Mouse (Mus musculus): ENCODE results near the gene Hrh2.

The Hrh2 gene

DNA sequence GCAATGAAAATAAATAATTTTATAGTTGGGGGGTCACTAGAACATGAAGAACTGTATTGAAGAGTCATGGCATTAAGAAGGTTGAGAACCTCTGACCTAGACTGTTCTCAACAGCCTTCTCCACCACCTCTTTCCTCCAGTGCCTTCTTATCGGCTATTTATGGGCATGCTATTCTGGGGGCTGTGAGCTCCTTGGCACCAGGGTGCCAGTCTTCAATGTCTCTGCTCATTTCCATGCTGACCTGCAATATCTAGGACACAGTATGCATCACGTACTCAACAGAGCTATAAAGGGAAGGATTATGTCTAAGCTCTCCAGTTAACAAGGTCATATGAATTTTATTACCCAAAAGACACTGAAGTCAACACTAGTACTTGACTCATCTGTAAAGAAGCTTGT is 14.6 kb upstream of the Hrh2 start:
- DNase-seq = no peak

DNA sequence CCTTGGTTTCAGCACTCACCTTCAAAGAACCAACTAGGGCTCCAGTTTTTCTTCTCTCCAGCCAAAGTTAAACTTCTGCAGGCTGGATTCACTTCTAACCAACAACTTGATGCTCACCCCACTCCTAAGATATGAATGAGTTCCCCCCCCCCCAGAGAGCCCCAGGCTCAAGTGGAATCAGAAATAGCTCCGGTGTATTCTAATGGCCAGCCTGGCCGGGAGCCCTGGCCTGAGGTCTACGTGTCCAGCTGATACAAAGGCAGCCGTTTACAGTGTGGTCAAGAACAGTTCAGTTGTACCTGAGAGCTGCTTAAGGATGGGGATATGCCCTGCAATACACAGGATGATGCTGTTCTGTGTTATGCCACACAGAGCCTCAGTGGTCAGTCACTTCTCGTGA is 13.3 kb upstream of the Hrh2 start:
- no peak for DNase-seq

DNA sequence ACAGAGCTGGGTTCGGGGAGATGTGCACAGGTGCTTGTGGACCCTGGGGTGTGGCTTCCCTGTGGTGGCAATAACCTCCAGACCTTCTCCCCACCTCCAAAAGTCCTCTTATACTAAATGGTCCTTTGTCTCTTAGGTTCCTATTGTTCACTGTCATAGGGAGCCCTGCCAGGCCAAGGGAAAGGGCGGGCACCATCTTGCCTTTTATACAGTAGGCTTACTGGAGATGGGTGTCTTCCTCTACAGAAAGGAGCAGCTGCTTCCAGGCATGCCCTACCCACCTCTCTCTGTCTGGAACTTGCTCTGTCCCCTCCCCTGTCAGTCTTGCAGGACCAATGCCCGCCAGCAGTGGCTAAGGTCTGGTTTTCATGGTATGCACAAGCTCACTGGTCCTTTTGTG is 12.0 kb upstream of the Hrh2 start:
- DNase-seq = no peak

DNA sequence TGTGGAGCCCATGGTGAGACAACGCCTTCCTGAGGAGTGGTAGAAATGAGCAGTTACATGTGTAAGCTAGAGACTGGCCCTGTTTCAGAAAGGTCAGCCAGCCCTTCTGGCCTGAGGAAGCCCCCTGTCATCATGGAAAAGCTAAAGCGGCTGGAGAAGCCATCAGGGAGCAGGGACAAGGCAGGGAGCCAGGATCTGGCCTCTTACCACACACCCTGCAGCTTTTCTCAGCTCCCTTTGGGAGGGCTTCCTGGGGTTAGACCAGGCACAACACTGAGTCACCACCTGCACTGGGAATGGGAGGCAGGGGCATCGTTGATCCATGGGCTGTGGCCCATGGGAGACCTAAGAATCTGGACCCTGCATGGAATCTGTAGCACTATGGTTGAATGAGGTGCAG is 11.5 kb upstream of the Hrh2 start:
- no peak for DNase-seq

DNA sequence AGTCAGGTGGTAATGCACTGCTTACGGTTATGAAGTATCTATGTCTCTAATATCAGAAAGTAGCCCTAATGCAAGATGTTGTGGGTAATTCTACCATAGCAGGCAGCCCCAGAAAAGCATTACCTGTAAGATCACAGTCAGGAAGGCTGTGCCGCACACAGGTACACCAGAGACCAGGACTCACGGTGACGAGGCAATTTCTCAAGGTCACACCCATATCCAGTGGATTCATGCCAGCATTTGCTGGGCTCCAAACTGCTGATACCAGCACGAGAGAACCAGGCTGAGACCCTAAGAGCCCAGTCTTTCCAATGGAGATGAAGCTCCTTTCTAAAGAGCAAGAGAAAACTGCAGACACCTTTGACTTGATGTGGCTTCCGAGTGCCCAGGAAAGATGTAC is 10.6 kb upstream of the Hrh2 start:
- DNase-seq = no peak

DNA sequence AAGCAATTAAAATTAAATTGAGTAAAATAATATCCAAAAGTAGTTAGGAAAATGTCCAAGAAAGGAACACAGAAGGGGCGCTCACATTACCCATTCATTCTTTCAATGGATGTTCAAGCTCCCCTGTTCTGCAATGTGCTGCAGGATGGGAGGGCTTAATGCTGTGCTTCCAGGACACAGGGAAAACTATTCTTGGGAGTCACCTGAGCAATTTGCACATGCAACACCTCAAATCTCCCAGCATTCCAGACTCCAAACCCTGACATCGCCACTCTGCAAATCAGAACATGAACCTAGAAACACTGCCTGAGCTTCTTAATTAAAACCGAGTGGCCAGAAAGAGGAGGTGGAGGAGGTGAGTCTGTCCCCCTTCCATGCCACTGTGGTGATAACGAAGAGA is 10.0 kb upstream of the Hrh2 start:
- no peak for DNase-seq

DNA sequence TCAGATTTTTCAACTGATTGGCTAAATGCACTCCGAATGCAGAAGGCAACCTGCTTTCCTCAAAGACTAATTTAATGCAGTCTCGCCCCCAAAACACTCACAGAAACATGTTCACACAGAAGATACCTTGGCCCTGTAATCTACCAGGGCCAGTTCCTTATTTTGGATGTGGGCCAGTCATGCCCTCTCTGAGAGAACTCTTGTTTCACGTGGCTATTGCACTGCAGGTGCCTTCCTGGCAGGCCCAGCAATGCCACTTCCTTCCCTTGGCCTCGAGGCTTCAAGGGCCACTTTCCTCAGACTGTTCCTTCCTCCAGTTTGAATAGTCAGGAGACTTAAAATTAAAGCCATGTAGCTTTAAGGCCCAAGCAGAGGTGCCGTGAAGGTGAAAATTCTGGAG is 5.5 kb upstream of the Hrh2 start:
- DNase-seq = no peak

DNA sequence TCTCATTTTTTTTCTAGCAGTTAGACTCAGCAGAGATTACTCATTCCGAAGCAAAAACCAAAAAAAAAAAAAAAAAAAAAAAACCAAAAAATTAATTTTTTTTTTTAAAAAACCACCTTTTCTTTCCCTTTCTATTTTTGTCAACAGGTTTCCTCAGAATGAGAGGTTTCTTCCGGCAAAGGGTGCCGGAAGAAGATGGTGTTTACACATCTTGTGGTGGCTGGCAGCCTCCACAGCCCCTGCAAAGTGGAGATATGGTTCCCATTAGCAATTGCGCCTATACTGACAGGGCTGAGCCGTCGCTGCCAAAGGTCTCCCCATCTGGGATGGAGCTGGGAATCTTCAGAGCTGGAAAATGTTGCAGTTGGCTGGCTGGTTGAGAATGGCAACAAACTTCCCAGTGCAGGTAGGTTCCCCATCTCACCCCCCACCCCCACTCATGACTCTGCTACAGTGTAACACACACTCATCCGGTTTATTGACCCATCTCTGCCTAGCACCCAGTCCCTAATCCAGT is 3.7 kb upstream of the Hrh2 start:
- DNase-seq = no peak

DNA sequence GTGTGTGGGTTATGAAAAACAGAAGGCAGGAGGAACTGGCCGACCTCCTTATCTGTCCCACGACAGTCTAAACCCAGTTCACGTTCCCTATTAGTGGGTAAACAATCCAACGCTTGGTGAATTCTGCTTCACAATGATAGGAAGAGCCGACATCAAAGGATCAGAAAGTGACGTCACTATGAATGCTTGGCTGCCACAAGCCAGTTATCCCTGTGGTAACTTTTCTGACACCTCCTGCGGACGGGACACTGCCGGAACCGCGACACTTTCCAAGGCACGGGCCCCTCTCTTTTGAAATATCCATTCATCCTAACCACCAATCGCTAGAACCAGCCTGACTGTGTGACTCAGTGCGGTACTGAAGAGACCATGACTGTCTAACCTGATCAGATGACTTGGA is 2.0 kb upstream of the Hrh2 start:
- DNase-seq = no peak

DNA sequence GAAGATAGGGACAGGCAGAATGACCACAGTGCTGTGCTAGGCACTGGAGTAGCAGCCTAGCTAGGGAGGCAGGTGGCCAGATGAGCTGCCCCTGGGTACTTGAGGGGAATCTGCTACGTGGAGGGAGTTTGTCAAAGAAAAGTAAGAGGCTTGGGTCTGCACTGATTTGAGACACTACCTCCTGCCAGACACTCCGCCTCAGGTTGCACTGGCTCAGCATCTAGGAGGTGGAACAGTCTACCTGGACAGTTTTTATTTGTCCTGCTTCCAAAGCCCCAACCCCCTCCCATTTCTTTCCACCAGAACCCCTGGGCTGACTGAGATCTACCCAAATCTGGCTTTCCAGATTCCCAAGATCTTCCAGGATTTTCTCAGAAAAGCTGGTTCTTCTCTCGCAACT is 748 bp upstream of the Hrh2 start:
- no peak for DNase-seq

DNA sequence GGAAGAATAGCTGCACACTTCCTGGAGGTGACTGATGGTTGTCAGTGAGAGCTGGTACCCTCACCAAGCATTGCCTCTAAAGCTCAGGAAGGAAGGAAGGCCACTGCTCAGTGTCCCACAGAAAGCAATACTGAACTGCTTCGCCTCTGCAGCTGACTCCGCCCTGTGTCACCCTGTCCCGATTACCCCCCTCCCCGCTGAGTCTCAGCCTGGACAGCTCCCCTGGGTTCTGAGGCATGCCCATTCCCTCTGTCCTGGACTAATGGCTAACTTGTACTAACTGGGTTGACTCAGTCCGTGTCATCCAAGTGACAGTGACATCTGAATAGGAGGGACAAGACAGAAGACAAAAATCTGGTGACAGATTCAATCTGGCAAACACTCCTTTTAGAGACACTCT is 1.7 kb downstream of the Hrh2 start:
- no peak for DNase-seq

DNA sequence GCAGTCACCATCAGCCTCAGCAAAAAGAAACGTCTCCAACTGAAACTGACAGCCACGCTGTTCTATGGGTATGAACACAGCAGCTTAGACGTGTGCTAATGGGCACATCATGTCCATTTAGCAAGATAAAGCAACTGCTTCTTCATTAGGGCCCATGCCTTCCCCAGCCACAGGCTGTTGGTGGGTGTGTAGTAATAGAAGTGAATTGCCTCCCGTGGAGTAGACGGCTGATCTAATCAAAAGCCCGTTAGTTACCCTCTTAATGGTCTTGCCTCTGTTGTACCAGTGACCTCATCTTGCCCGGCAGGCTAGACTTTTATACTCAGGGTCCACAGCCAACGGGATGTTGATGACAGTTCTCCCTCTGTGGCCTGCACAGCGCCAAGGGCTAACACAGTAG is 7.1 kb downstream of the Hrh2 start:
- no peak for DNase-seq

DNA sequence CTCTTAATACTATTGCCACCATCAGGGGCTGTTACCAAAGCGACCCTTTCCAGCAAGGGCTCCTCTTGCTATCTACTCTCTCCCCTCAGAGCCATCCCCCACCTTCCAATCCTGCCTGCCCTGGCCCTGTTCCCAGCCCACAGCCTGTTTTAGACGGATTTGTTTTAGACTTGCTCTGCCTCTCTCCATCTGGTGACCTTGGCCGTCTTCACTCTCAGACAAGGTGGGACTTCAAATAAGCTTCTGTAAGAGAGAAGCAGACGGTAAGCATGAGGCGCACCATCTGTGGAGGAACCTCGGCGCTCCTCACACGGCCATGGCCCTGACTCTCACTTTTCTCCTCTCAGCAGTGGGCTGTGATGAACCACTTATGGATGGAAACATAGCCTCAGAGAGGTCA is 10.5 kb downstream of the Hrh2 start:
- DNase-seq = peak; percentile 50

DNA sequence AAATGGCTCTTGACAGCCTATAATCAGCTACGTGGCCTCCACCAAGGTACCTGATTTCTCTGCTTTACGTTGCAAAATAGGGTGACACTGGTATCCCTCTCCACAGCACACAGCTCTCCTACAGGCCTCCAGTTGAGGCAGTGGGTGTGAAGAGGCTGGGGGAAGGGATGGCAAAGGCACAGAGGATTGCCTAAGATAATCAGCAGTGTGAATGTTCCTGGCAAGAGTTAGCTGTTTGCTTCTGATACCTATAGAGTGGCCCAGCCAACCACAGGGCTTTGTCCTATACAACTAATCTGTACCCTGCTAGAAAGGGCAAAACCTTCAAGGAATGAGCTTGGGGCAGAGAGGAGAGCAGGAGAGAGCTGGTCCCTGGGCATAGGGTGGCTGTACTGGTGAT is 11.5 kb downstream of the Hrh2 start:
- no peak for DNase-seq

DNA sequence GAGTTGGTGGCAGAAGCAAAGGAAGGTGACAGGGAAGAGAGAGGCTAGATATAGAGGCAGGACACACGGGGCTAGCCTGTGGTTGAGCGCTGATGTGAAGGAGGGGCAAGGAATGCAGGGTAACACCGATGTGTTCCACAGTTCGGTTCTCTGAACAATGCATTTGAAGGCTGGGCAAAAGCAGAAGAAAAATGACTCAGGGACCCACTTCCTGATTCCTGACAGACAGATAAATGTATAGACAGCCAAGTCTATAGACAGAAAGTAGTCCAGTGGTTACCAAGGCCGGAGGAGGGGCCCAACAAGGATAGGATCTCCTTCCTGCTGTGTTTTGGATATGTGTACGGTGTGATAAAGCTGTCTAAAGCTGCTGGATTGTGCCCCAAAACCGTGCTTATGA is 13.3 kb downstream of the Hrh2 start:
- no peak for DNase-seq

DNA sequence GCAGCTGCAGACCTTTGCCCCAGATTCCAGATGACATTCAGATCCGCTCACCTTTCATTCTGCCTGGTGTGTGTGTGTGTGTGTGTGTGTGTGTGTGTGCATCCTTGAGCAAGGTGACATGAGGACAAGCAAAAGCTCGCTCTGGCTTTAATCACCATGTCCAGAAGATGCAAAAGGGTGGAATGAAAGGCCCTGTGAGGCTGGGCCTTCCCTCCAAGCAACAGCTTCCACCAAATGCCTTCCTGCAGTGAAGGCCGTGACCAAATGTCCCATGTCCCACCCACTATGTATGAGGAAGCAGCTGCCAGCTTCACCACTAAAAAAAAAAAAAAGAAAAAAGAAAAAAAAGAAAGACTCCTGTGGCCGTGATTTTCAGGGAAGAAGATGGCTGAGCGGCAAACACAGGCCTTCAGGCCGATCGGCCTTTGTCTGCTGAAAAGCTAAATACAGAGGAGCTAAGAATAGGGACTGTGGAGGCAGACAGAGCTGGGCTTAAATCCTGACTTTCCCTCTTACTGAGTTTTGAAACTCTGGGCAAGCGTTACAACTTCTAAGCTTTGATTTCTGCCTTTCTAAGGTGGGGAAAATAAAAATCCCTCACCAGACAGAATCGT is 14.3 kb downstream of the Hrh2 start:
- no peak for DNase-seq

DNA sequence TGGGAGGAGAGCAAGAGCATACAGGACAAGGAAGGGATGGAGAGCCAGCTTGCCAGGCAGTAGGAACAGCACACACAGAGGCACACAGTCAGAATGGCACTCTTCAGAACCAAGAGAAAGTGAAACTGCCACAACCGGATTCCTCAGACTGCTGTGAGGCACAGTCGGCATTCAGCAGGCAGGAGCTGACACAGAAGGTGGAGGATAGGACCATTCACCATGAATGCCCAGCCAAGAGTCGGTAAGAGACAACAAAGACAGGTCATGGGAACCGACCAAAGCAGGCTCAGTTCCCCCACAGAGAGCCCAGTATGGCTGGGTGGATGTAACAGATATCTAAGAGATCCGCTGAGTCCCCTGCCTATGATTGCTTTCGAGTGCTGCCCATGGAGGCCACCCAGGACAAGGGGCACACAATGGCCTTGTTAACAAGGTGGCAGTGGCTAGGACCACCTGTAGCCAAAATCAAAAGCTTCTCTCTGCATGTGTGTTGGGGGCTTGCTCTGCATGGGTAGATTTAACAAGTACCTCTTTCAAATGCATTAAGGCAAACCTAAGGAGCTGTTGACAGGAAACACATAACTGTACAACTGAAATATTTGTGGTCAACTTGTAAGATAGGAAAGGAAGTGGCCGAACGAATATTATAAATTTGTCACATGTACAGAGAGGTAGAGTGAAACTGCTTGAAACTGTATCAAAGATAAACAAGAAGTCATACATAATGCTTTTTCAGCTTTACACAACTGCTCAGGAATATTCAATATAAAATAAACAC is 17.7 kb downstream of the Hrh2 start:
- DNase-seq = no peak

DNA sequence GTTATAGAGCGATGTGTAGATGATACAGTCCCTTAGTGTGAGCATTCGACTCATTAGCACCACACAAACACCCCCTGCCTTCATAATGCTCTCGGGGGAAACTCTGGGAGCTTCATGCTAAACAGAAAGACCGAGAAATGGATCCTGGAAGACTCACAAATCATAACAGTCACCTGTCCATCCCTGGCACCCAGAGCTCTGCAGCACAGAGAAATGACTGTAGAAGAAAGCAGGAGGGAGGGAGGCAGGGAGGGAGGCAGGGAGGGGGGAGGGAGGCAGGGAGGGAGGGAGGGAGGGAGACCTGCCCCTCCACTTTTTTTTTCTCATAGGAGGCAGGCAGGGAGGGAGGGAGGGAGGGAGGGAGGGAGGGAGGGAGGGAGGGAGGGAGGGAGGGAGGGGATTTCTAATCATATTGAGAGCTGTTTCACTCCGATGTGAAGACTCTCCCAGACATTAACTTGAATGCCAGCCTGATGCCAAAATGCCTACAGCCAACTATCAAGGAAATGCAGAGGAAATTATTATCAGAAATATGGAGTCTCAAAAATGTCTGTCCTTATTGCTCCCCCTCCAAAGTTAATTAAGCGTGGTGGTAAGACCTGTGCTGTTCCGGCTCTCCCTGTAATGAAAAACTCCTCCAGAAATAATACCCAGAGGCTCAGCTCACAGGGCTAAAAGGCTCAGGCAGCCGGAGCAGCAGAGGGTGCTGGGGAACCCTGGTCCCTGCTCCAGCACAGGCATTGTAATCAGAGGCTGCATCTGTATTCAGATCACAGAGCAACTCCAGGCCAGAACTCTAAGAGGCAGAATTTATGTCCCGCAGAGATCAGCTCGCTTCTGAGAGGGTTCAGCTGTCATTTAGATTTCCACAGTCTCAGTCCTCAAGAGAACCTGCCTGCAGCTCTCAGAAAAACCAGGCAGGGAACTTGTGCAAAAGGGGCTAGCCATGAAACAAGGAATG is 19.9 kb downstream of the Hrh2 start:
- no peak for DNase-seq

DNA sequence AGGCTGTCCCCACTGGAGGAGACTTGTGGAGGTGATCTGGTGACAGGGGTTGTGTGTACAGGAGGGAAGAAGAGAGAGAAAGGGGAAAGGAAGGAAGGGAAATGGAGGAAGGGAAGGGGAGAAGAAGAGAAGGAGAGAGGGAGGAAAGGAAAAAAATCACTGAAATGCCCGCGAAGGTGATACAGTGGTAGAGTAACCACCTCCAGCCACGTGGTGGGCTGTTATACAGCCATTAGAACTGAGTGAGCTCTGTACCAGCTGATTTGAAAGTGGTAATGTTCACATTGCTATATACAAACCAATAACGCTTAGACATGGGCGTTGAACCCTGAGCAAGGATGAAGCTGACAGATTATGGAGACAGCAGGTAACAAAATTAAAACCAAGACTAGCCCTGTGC is 20.6 kb downstream of the Hrh2 start:
- no peak for DNase-seq

DNA sequence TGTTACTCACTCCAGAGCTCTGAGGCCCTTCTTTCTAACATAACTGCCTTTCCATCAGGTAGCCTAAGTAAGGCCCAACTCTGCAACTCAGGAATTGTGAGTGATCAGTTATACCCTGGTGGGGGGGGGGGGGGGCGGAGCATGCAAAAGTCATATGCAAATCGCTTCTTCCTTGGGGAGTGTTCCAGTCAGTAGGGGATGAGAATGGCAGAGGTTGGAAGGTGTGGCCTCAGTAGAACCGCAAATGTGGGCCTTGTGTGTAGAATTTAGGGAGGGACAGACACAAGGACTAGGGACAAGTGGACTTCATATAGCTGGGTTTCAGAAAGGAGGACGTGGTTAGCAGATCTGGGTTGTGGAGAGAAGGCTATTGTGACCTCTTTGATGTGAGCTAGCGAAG is 23.3 kb downstream of the Hrh2 start:
- DNase-seq = no peak

DNA sequence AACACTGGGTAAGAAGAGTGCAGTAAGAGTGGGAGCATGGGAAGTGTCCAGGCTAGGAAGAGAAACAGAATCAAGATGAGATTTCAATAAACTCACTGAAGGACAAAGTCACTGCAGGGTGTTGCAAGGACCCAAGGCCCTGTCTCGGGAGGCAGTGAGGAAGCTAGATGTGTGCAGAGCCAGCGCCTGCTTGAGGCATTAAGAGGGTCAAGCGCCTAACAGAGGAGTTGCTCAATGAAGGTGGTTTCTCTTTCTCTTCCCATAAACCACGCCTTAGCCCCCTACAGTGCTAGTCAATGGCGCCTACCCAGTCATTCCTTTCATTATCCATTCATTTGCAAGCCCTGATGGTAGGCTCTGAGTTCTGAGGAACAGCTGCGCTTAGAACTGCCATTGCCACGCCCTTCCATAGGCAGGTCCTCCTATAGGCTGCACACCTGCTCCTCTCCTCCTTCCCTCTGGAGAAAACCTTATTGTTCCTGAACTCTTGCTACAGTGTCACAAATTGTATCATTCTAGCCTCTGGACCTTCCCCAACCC is 23.9 kb downstream of the Hrh2 start:
- DNase-seq = no peak

DNA sequence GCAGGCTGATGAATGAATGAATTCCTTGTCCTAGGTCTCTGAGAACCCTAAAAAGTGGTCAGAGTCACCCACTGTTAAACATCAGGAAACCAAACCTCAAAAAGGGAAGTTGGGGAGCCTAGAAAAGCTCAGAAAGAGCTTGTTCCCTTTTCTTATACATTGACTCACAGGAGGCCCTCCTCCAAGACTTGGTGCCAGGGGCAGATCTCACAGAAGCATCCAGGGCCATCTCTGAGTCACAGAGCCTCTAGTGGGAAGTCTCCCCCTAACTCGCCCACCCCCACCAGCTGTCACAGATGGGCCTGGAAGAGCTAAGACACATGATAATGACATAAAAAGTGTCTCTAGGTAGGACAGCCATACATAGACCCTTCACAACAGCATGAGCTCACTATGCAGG is 26.4 kb downstream of the Hrh2 start:
- DNase-seq = no peak

DNA sequence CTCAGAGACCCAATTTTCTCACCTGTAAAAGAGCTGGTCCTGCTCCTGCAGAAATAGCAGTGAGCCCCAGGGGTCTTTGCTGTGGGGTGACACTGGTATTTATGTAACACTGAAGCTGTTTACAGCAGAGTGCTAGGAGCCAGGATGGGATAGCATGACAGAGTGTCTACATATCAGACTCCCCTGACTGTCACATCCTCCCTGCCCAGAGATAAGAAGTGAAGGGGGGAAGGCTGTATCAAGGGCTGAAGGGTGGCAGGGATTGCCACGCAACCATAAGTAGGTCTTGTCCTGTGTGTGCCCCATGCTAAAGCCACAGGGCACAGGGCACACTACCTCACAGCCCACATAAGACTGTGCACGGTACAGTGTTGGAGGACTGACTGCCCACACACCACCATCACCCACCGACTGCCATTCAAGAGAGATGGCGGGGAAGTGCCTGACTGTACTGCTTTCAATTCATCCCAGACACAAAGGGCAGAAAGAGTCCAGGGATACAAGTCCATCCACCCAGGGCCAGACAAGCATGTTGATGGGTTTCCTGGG is 29.8 kb downstream of the Hrh2 start:
- no peak for DNase-seq
